Mouse (Mus musculus) brain, embryonic 14.5 days (tissue): ENCODE results near the gene Mdga1.
A peak's percentile ranks its signal among the peaks of the same experiment; 100 is the strongest.

ENCODE experiments used
- CTCF ChIP-seq: fragments of 200-500 bp; IDR thresholded peaks from 2 replicates; pipeline ENCODE4 v1.5.1; 2012; ENCODE audit warnings: inconsistent platforms, mild to moderate bottlenecking, moderate library complexity, borderline replicate concordance; ENCODE audit not compliant: insufficient read depth, insufficient read length; ENCODE audit errors: extremely low read depth
- POLR2A ChIP-seq: fragments of 200-500 bp; IDR thresholded peaks from 2 replicates; pipeline ENCODE4 v1.6.1; 2012; ENCODE audit warnings: mild to moderate bottlenecking, inconsistent platforms, borderline replicate concordance; ENCODE audit not compliant: poor library complexity, insufficient read depth, insufficient read length, severe bottlenecking; ENCODE audit errors: extremely low read depth

DNA sequence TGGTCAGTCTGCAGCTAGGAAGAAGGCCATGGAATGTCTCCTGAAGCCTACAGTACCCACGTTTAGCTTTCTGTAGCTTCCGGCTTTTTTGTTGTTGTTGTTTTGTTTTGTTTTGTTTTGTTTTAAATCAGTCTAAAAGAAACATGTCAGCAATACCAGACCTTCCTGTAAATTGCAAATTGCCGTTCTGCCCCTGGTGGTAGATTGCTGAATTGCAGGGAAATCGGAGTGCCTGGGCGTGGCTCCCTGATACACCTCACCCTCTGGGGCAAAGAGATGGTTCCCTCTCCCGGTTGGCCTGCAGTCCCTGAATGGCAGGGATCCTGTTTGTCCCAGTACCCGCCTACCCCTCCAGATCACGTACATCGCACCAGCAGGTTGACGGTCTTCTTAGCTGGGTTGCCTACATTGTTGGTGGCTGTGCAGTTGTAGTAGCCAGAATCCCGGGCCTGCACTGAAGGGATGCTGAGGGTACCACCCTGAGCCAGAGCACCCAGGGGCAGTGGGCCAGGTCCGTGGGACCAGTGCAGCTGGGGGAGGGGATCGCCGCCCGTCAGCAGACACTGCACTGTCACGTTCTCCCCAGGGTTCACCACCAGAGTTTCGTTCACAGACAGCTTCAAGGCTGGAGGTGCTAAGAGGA, 121.0 kb downstream of the Mdga1 start:
- TF ChIP-seq POLR2A (no peak), CTCF (peak; percentile 79)
